Mouse (Mus musculus) spleen, adult 2 months (tissue): ENCODE measurements at regions not wholly inside any gene's neighbourhood (a gene's known extent, or its start where the extent isn't known, plus 50 kb on each side); places are given as distances from the start of the nearest gene placed in this dataset.

ENCODE experiments used
- DNase-seq, 2 experiments: peaks; one replicate each; pipeline versions ENCODE4 v3.0.0 to v3.0.0-alpha.2; 2012 to 2021; ENCODE audit warnings: low spot score in 2 of 2, low read depth in 1 of 2
- H3K27ac ChIP-seq: fragments of 200-500 bp; 2 replicates; pipeline ENCODE4 v1.5.1; 2012; ENCODE audit warnings: low read length, inconsistent platforms; ENCODE audit not compliant: insufficient read depth
- H3K27me3 ChIP-seq: fragments of 200-500 bp; 2 replicates; pipeline ENCODE4 v1.6.1; 2012; ENCODE audit warnings: mild to moderate bottlenecking, moderate library complexity, low read length, inconsistent platforms; ENCODE audit not compliant: control insufficient read depth, insufficient read depth
- H3K36me3 ChIP-seq: fragments of 200-500 bp; 2 replicates; pipeline ENCODE4 v1.6.1; 2012; ENCODE audit warnings: mild to moderate bottlenecking, low read length, inconsistent platforms; ENCODE audit not compliant: control insufficient read depth, insufficient read depth
- H3K4me1 ChIP-seq: fragments of 200-500 bp; 2 replicates; pipeline ENCODE4 v1.6.1; 2011; ENCODE audit warnings: inconsistent platforms; ENCODE audit not compliant: control insufficient read depth, insufficient read depth, insufficient read length
- H3K4me3 ChIP-seq: fragments of 200-500 bp; 2 replicates; pipeline ENCODE4 v1.5.1; 2011; ENCODE audit warnings: mild to moderate bottlenecking, inconsistent platforms; ENCODE audit not compliant: insufficient read depth, insufficient read length; ENCODE audit errors: extremely low read depth
- CTCF ChIP-seq: fragments of 200-500 bp; IDR thresholded peaks from 2 replicates; pipeline ENCODE4 v1.5.1; 2011; ENCODE audit warnings: mild to moderate bottlenecking, inconsistent platforms; ENCODE audit not compliant: insufficient read depth, insufficient read length, insufficient replicate concordance; ENCODE audit errors: extremely low read depth
- POLR2A ChIP-seq: fragments of 200-500 bp; IDR thresholded peaks from 2 replicates; pipeline ENCODE4 v1.6.1; 2011; ENCODE audit warnings: low read depth, low read length, inconsistent platforms
- WGBS: fragments of 180-500 bp; shearing (Covaris S2); methylation state at CpG from one replicate; pipeline ENCODE4 v1.1.7; 2018; 5-methylcytosine and 5-hydroxymethylcytosine counted together

DNA sequence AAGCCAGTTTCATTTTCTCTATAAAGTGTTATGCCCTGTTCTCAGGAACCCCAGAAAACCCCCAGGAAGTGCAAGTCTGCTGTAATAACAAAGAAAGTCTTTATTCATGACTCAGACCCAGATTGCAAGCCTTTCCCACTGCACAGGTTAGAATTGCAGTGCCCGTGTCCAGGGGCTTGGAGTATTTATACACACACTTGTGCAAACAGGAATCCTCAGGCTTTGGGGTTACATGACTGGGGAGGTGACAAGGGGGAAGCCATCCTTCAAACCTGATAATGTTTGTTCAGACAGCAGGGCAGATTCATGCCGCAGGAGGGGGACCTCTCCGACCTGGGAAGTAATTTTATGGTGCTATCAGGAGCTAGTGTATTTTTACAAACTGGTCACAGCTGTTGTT, 198.0 kb downstream of the Tex13c3 start:
- Histone ChIP-seq H3K4me1 (no peaks in the 10 kb centered on the region; the same call in 1 of the 2 replicates), H3K27ac (no peak overlapping the region), H3K36me3 (no peaks in the 10 kb centered on the region), H3K27me3 (no peaks in the 10 kb centered on the region), H3K4me3 (no peak overlapping the region)
- WGBS: 68% methylated on average over 3 of the region's 3 CpGs
- TF ChIP-seq CTCF (no peak), POLR2A (no peak)
- no peak for DNase-seq

GRCm38 (mm10) chrX:19264237-19264636, 216.9 kb downstream of the Tex13c3 start:
- H3K27ac ChIP-seq: no peak overlapping the region
- no peak for DNase-seq
- no peak overlapping the region for H3K4me3 ChIP-seq

GRCm38 (mm10) chrX:19246777-19247619, 234.1 kb downstream of the Tex13c3 start:
- no peak for DNase-seq
- no peaks in the 10 kb centered on the region for H3K4me1 ChIP-seq
- no peak overlapping the region for H3K27ac ChIP-seq
- H3K27me3 ChIP-seq: no peaks in the 10 kb centered on the region
- no peak overlapping the region for H3K4me3 ChIP-seq
- TF ChIP-seq CTCF (no peak), POLR2A (no peak)
- H3K36me3 ChIP-seq: no peaks in the 10 kb centered on the region
- WGBS: 83% methylated on average over 2 of the region's 2 CpGs

More at GRCm38 (mm10) chrX:19264237-19264636, 216.9 kb downstream of the Tex13c3 start:
- H3K27me3 ChIP-seq: no peaks in the 10 kb centered on the region
- no peak for TF ChIP-seq POLR2A
- no peak for TF ChIP-seq CTCF
- H3K36me3 ChIP-seq: no peaks in the 10 kb centered on the region
- no peaks in the 10 kb centered on the region for H3K4me1 ChIP-seq

GRCm38 (mm10) chrX:19237738-19238261, 243.3 kb downstream of the Tex13c3 start:
- Histone ChIP-seq H3K27me3 (no peaks in the 10 kb centered on the region; the same call in 1 of the 2 replicates), H3K36me3 (no peaks in the 10 kb centered on the region), H3K4me3 (peak overlapping the region; percentile 52), H3K27ac (no peak overlapping the region), H3K4me1 (peaks cover 3% of the 10 kb centered on the region; the same call in 1 of the 2 replicates)
- 28% methylated on average over 26 of the region's 26 CpGs for WGBS
- no peak for DNase-seq
- no peak for TF ChIP-seq CTCF
- TF ChIP-seq POLR2A: no peak

GRCm38 (mm10) chrX:19237048-19237737, 243.9 kb downstream of the Tex13c3 start:
- Histone ChIP-seq H3K27me3 (no peaks in the 10 kb centered on the region; the same call in 1 of the 2 replicates), H3K36me3 (no peaks in the 10 kb centered on the region), H3K4me3 (peak overlapping the region; percentile 52), H3K27ac (no peak overlapping the region), H3K4me1 (peaks cover 3% of the 10 kb centered on the region; the same call in 1 of the 2 replicates)
- TF ChIP-seq POLR2A: no peak
- TF ChIP-seq CTCF: no peak
- DNase-seq: no peak
- WGBS: 24% methylated on average over 31 of the region's 31 CpGs

- TF ChIP-seq CTCF: no peak
- no peak for TF ChIP-seq POLR2A
- Histone ChIP-seq H3K27me3 (no peaks in the 10 kb centered on the region; the same call in 1 of the 2 replicates), H3K27ac (no peak overlapping the region), H3K4me3 (no peak overlapping the region), H3K4me1 (peaks cover 3% of the 10 kb centered on the region; the same call in 1 of the 2 replicates), H3K36me3 (no peaks in the 10 kb centered on the region)
- WGBS: 57% methylated on average over 3 of the region's 3 CpGs
- DNase-seq: no peak
These were observed 245.7 kb downstream of the Tex13c3 start for GRCm38 (mm10) chrX:19235449-19235848.
